ENCODE assay signal across 8 mouse cellular contexts in genomic region chr1:19210215-19211032, GRCm38 (mm10). TPM values are rescaled to one million over a fixed set of nuclear protein-coding genes. Genes with fewer than 3 reads are reported as not detected.
DNase-seq lines count a peak whose midpoint lies in the region; ATAC-seq and TF ChIP-seq lines count a peak whose summit lies in the region.

No protein-coding gene starts in this region.

- H3K27ac ChIP-seq in heart, embryonic 11.5 days (ENCODE audit: low read depth, low read length), result no peak overlapping the region
- peak overlapping the region; percentile 44 for H3K27ac ChIP-seq in hindbrain, embryonic 16.5 days (ENCODE audit: low read depth, low read length)
- peak overlapping the region; percentile 83 for H3K27ac ChIP-seq in midbrain, embryonic 15.5 days

- H3K4me2 ChIP-seq in heart, embryonic 11.5 days, result peak overlapping the region; percentile 56
- H3K4me2 ChIP-seq in hindbrain, embryonic 16.5 days (ENCODE audit: low read length), result peak overlapping the region; percentile 36
- no peak overlapping the region for H3K4me2 ChIP-seq in midbrain, embryonic 15.5 days

- no peaks in the 10 kb centered on the region for H3K36me3 ChIP-seq in heart, embryonic 11.5 days (ENCODE audit: control insufficient read depth, insufficient read depth, low read length)
- H3K36me3 ChIP-seq in hindbrain, embryonic 16.5 days (ENCODE audit: control insufficient read depth, insufficient read depth, low read length), result no peaks in the 10 kb centered on the region
- no peaks in the 10 kb centered on the region for H3K36me3 ChIP-seq in midbrain, embryonic 15.5 days (replicated peaks)

- peaks cover 65% of the 10 kb centered on the region for H3K27me3 ChIP-seq in heart, embryonic 11.5 days (ENCODE audit: control insufficient read depth, insufficient read depth, low read length)
- H3K27me3 ChIP-seq in hindbrain, embryonic 16.5 days (replicated peaks; ENCODE audit: control insufficient read depth, insufficient read depth, low read length), result peaks cover 42% of the 10 kb centered on the region
- peaks cover 44% of the 10 kb centered on the region for H3K27me3 ChIP-seq in midbrain, embryonic 15.5 days (replicated peaks)

- WGBS in heart, embryonic 11.5 days (ENCODE audit: insufficient replicate concordance), result under 1% methylated on average over 30 of the region's 30 CpGs
- WGBS in hindbrain, embryonic 16.5 days, result under 1% methylated on average over 30 of the region's 30 CpGs
- WGBS in midbrain, embryonic 15.5 days, result under 1% methylated on average over 30 of the region's 30 CpGs

- peak; percentile 35; the same call in 1 of the 2 replicates for ATAC-seq in heart, embryonic 11.5 days (replicated peaks; ENCODE audit: insufficient number of reproducible peaks, low FRiP score, low TSS enrichment)
- no peak for ATAC-seq in hindbrain, embryonic 16.5 days
- no peak for ATAC-seq in midbrain, embryonic 15.5 days (replicated peaks)
- no peak for ATAC-seq in cerebellum, adult (ENCODE audit: insufficient number of reproducible peaks, low FRiP score, low TSS enrichment)

- no peak for TF ChIP-seq CTCF in brain, embryonic 14.5 days (IDR thresholded peaks at IDR 0.05; ENCODE audit: borderline replicate concordance, extremely low read depth, insufficient read depth, insufficient read length)

- H3K4me3 ChIP-seq in heart, embryonic 11.5 days (ENCODE audit: low read depth, low read length), result peak overlapping the region; percentile 35
- peak overlapping the region; percentile 36 for H3K4me3 ChIP-seq in hindbrain, embryonic 16.5 days (ENCODE audit: low read length)
- peak overlapping the region; percentile 42 for H3K4me3 ChIP-seq in midbrain, embryonic 15.5 days

- no peak for DNase-seq in heart, adult 9 months (ENCODE audit: low spot score in 2 of 2)
- DNase-seq in brain, embryonic 14.5 days (ENCODE audit: low read depth), result peak; percentile 50
- no peak for DNase-seq in left cerebral cortex, postnatal 14 days (ENCODE audit: low spot score in 2 of 2)
- no peak for DNase-seq in left cerebral cortex, adult 8-10 months (ENCODE audit: low spot score in 2 of 2)

- H3K4me1 ChIP-seq in heart, embryonic 11.5 days (ENCODE audit: control insufficient read depth, insufficient read depth, low read length), result no peaks in the 10 kb centered on the region
- peaks cover 4% of the 10 kb centered on the region; the same call in 1 of the 2 replicates for H3K4me1 ChIP-seq in hindbrain, embryonic 16.5 days (ENCODE audit: control insufficient read depth, insufficient read depth, low read depth, low read length)
- H3K4me1 ChIP-seq in midbrain, embryonic 15.5 days, result 0 out of 2 replicates have a peak, but pooled peaks cover 2% of the 10 kb centered on the region

- intact Hi-C loops in left cerebral cortex, postnatal 14 days (cut with DNase I), result no loop called here

- H3K9ac ChIP-seq in heart, embryonic 11.5 days (ENCODE audit: low read depth, low read length), result no peak overlapping the region
- peak overlapping the region; percentile 11; the same call in 1 of the 2 replicates for H3K9ac ChIP-seq in hindbrain, embryonic 16.5 days (ENCODE audit: low read depth, low read length)
- H3K9ac ChIP-seq in midbrain, embryonic 15.5 days, result peak overlapping the region; percentile 52; the same call in 1 of the 2 replicates

- no peaks in the 10 kb centered on the region for H3K9me3 ChIP-seq in heart, embryonic 11.5 days (replicated peaks; ENCODE audit: control insufficient read depth, low read length)
- H3K9me3 ChIP-seq in hindbrain, embryonic 16.5 days (ENCODE audit: control insufficient read depth, low read length), result no peaks in the 10 kb centered on the region
- H3K9me3 ChIP-seq in midbrain, embryonic 15.5 days, result no peaks in the 10 kb centered on the region

- TF ChIP-seq POLR2A in brain, embryonic 14.5 days (IDR thresholded peaks at IDR 0.05; ENCODE audit: borderline replicate concordance, extremely low read depth, insufficient read depth, insufficient read length, poor library complexity, severe bottlenecking), result no peak

RNA-seq across cellular contexts. Expression of gene Tfap2b, which starts 1.7 kb away (rescaled TPM):
- polyA plus RNA-seq in heart, embryonic 11.5 days (2014; fragmentation: Nextera tagmentation; extraction: Ambion mirVana), result 0.48 and 1.3 TPM in 2 replicates
- 71.9 and 125 TPM in 2 replicates for polyA plus RNA-seq in brain, embryonic 14.5 days (2012; rRNA removed)
- polyA plus RNA-seq in hindbrain, embryonic 16.5 days (2015; fragmentation: Nextera tagmentation; extraction: Ambion mirVana), result 40.1 and 64.0 TPM in 2 replicates
- polyA plus RNA-seq in midbrain, embryonic 15.5 days (2015; fragmentation: Nextera tagmentation; extraction: Ambion mirVana), result 239 and 264 TPM in 2 replicates
- 1 to 10 TPM in 1 of 2 experiments, under 1 TPM in 1; 0.74 to 1.1 TPM for total RNA-seq in left cerebral cortex, postnatal 14 days (2021)
- total RNA-seq in left cerebral cortex, adult 8-10 months (2022), result 1 to 10 TPM in 3 of 4 experiments, under 1 TPM in 1; 0.72 to 2.2 (median 1.6) TPM

Comparison
In these comparisons a context has a peak if more than half of its experiments do, and no peak if none do; other contexts are left out.
1. RNA of gene Tfap2b, which starts 1.7 kb away (polyA plus RNA-seq): 239 to 264 TPM in midbrain, embryonic 15.5 days, 71.9 to 125 TPM in brain, embryonic 14.5 days and 40.1 to 64.0 TPM in hindbrain, embryonic 16.5 days; 0.48 to 1.3 TPM in heart, embryonic 11.5 days; every median in the first group is over 10 times any median in the second.
2. Peak in every context shown above with its lines, with median percentiles within 50 percentile points of each other: H3K4me3 ChIP-seq.